Mouse (Mus musculus) limb, embryonic 13.5 days (tissue): ENCODE measurements around the gene Iah1. TPM values are rescaled to one million over a fixed set of nuclear protein-coding genes. Genes with fewer than 3 reads are reported as not detected.

Experiments used
- polyA plus RNA-seq: library from polyadenylated mRNA; unstranded; fragments of >200 nt; fragmentation: Nextera tagmentation; extraction: Ambion mirVana; gene quantifications from 2 replicates; pipeline ENCODE4 v1.2.1, GENCODE M21; 2015

Gene Iah1
- polyA plus RNA-seq, 1 experiment from 2014 or later, result 58.0 TPM

Other genes starting within 250 kb of the Iah1 start
- gene Cpsf3, start 31.0 kb upstream of the Iah1 start, polyA plus RNA-seq, result 114 TPM in 2 replicates
- gene Itgb1bp1, start 30.1 kb upstream of the Iah1 start, polyA plus RNA-seq, result 52.6 and 55.2 TPM in 2 replicates
- gene Adam17, start 57.2 kb downstream of the Iah1 start, polyA plus RNA-seq, result 39.9 and 45.4 TPM in 2 replicates
- 705 and 725 TPM in 2 replicates for gene Ywhaq, start 101.2 kb downstream of the Iah1 start, polyA plus RNA-seq